Mouse (Mus musculus): Measurements from ENCODE around the gene Erc2. TPM values are rescaled to one million over a fixed set of nuclear protein-coding genes. Genes with fewer than 3 reads are reported as not detected.

Erc2 gene
- total and polyA plus RNA-seq, 3 experiments = not detected

GRCm38 (mm10) chr14:28356031-28356430, 733.8 kb downstream of the Erc2 start:
- no peak overlapping the region for H3K4me2 ChIP-seq (ENCODE audit: insufficient read depth, low read depth, poor library complexity, severe bottlenecking)
- no peak for TF ChIP-seq JUND (conservative IDR thresholded peaks at IDR 0.05; ENCODE audit: low read depth, low read length)
- no peak for TF ChIP-seq RAD21 (IDR thresholded peaks at IDR 0.05; ENCODE audit: low read depth, low read length)
- no peak for TF ChIP-seq KAT2A (IDR thresholded peaks at IDR 0.05; ENCODE audit: insufficient replicate concordance, low read length)
- TF ChIP-seq TCF12 (IDR thresholded peaks at IDR 0.05; ENCODE audit: low read depth, low read length) = no peak
- TF ChIP-seq CTCF (conservative IDR thresholded peaks at IDR 0.05 in 1 of 2, IDR thresholded peaks at IDR 0.05 in 1 of 2; ENCODE audit: low read depth in 2 of 2, low read length in 2 of 2) = no peak
- no peak for TF ChIP-seq GABPA (IDR thresholded peaks at IDR 0.05; ENCODE audit: insufficient replicate concordance, low read depth, low read length)
- no peak for TF ChIP-seq ETS1 (conservative IDR thresholded peaks at IDR 0.05; ENCODE audit: low read depth, low read length)
- TF ChIP-seq ELF1 (IDR thresholded peaks at IDR 0.05; ENCODE audit: low read depth, low read length) = no peak
- no peak for TF ChIP-seq POLR2AphosphoS2 (IDR thresholded peaks at IDR 0.05; ENCODE audit: low read depth, low read length)
- no peak for TF ChIP-seq ZKSCAN1 (IDR thresholded peaks at IDR 0.05; ENCODE audit: borderline replicate concordance, low read depth, low read length)
- no peak for TF ChIP-seq SIN3A (IDR thresholded peaks at IDR 0.05; ENCODE audit: low read length)
- no peak for TF ChIP-seq PAX5 (IDR thresholded peaks at IDR 0.05; ENCODE audit: low read length)
- TF ChIP-seq E2F4 (IDR thresholded peaks at IDR 0.05; ENCODE audit: insufficient replicate concordance, low read depth, low read length) = no peak
- no peak for TF ChIP-seq USF2 (conservative IDR thresholded peaks at IDR 0.05; ENCODE audit: low read depth, low read length)
- no peak for TF ChIP-seq TBP (conservative IDR thresholded peaks at IDR 0.05; ENCODE audit: low read depth, low read length)
- no peak for TF ChIP-seq EP300 (IDR thresholded peaks at IDR 0.05; ENCODE audit: low read length)
- no peak for TF ChIP-seq ZC3H11A (IDR thresholded peaks at IDR 0.05; ENCODE audit: low read depth, low read length)
- no peak for DNase-seq (ENCODE audit: extremely low read depth)
- H3K27ac ChIP-seq (ENCODE audit: insufficient read depth, low read depth) = no peak overlapping the region
- H3K79me2 ChIP-seq (replicated peaks; ENCODE audit: control insufficient read depth, extremely low read depth, insufficient read depth, poor library complexity, severe bottlenecking) = no peaks in the 10 kb centered on the region
- no peaks in the 10 kb centered on the region for H3K4me1 ChIP-seq (ENCODE audit: control insufficient read depth in 1 of 2, insufficient read depth in 2 of 2)
- H3K27me3 ChIP-seq (replicated peaks) = no peaks in the 10 kb centered on the region
- H3K4me3 ChIP-seq (replicated peaks in 1 of 3; ENCODE audit: low read depth in 2 of 3, low read length in 2 of 3, poor library complexity in 1 of 3) = no peak overlapping the region
- dilution Hi-C loops (cut with MboI; ENCODE audit: extremely low pct_ligation_motif_present, extremely low pct_unique_long_range_greater_than_20kb, low sequenced_read_pairs) = no loop called here
- in situ Hi-C loops (cut with MboI; ENCODE audit: low pct_ligation_motif_present, low pct_unique_long_range_greater_than_20kb, low sequenced_read_pairs) = no loop called here
- H3K9ac ChIP-seq (ENCODE audit: insufficient read depth, low read depth) = no peak overlapping the region
- no peaks in the 10 kb centered on the region for H3K36me3 ChIP-seq (replicated peaks in 1 of 2; ENCODE audit: control insufficient read depth in 1 of 2, insufficient read depth in 1 of 2, low read length in 1 of 2)
- peaks cover 69% of the 10 kb centered on the region for H3K9me3 ChIP-seq (replicated peaks; ENCODE audit: low read length)

GRCm38 (mm10) chr14:28359502-28359901, 737.3 kb downstream of the Erc2 start:
- Histone ChIP-seq H3K79me2 (replicated peaks; ENCODE audit: control insufficient read depth, extremely low read depth, insufficient read depth, poor library complexity, severe bottlenecking) (no peaks in the 10 kb centered on the region), H3K4me3 (replicated peaks in 1 of 3; ENCODE audit: low read depth in 2 of 3, low read length in 2 of 3, poor library complexity in 1 of 3) (no peak overlapping the region), H3K9ac (ENCODE audit: insufficient read depth, low read depth) (no peak overlapping the region), H3K27me3 (replicated peaks) (no peaks in the 10 kb centered on the region), H3K27ac (ENCODE audit: insufficient read depth, low read depth) (no peak overlapping the region), H3K9me3 (replicated peaks; ENCODE audit: low read length) (peaks cover 70% of the 10 kb centered on the region), H3K4me1 (ENCODE audit: control insufficient read depth in 1 of 2, insufficient read depth in 2 of 2) (no peaks in the 10 kb centered on the region), H3K4me2 (ENCODE audit: insufficient read depth, low read depth, poor library complexity, severe bottlenecking) (no peak overlapping the region), H3K36me3 (replicated peaks in 1 of 2; ENCODE audit: control insufficient read depth in 1 of 2, insufficient read depth in 1 of 2, low read length in 1 of 2) (no peaks in the 10 kb centered on the region)
- dilution Hi-C loops (cut with MboI; ENCODE audit: extremely low pct_ligation_motif_present, extremely low pct_unique_long_range_greater_than_20kb, low sequenced_read_pairs) (no loop called here), in situ Hi-C loops (cut with MboI; ENCODE audit: low pct_ligation_motif_present, low pct_unique_long_range_greater_than_20kb, low sequenced_read_pairs) (no loop called here)
- no peak for TF ChIP-seq USF2 (conservative IDR thresholded peaks at IDR 0.05; ENCODE audit: low read depth, low read length)
- TF ChIP-seq SMC3 (IDR thresholded peaks at IDR 0.05; ENCODE audit: low read depth, low read length) = no peak
- TF ChIP-seq ZMIZ1 (IDR thresholded peaks at IDR 0.05; ENCODE audit: low read depth, low read length) = no peak
- DNase-seq (ENCODE audit: extremely low read depth) = no peak

Measured in CH12.LX (cell line).